Mouse (Mus musculus): ENCODE data around the gene Gm11549. TPM values are rescaled to one million over a fixed set of nuclear protein-coding genes. Genes with fewer than 3 reads are reported as not detected.

The Gm11549 gene
- total RNA-seq, 1 experiment = not detected

DNA sequence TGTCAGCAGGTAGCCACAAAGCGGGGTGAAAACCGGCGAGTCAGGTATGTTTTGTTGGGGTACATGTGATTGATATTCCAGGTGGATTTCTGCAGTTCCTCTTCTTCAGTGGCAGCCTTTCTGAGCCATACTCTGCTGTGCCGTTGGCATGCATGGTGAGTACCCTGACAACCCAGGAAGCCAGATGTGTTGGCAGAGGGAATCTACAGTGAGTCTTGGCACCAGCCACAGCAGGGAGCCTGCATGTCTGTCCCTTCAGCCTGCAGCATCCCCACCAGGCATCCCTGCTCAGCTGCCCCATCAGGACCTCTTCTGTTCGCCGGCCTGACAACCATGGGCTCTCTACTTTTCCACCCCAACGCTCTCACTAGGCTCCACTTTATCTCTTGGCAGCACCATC lies 20.1 kb downstream of the Gm11549 start:
- H3K9me3 ChIP-seq (ENCODE audit: control insufficient read depth, insufficient read depth, low read depth, low read length) = no peaks in the 10 kb centered on the region
- H3K4me3 ChIP-seq (ENCODE audit: insufficient read depth in 1 of 2, low read depth in 1 of 2, low read length in 2 of 2, poor library complexity in 1 of 2, severe bottlenecking in 1 of 2) = no peak overlapping the region
- no peak overlapping the region for H3K9ac ChIP-seq (ENCODE audit: insufficient read depth, low read depth, low read length, poor library complexity, severe bottlenecking)
- DNase-seq (ENCODE audit: low read depth, low spot score) = no peak
- H3K4me1 ChIP-seq (ENCODE audit: control insufficient read depth in 2 of 2, insufficient read depth in 2 of 2, low read length in 2 of 2, poor library complexity in 1 of 2) = no peaks in the 10 kb centered on the region
- TF ChIP-seq ZNF384 (IDR thresholded peaks at IDR 0.05; ENCODE audit: low read depth, low read length) (no peak), ZC3H11A (IDR thresholded peaks at IDR 0.05; ENCODE audit: borderline replicate concordance, low read depth, low read length) (no peak), CHD2 (IDR thresholded peaks at IDR 0.05; ENCODE audit: low read depth, low read length) (no peak), MAFK (IDR thresholded peaks at IDR 0.05; ENCODE audit: insufficient read depth, low read depth, low read length) (no peak), HCFC1 (IDR thresholded peaks at IDR 0.05; ENCODE audit: borderline replicate concordance, insufficient read depth, low read length) (no peak)
- in situ Hi-C loops (cut with MboI; ENCODE audit: low sequenced_read_pairs in 2 of 2, unreplicated experiment in 2 of 2) = no loop called here
- H3K36me3 ChIP-seq (ENCODE audit: control insufficient read depth, insufficient read depth, low read length, poor library complexity, severe bottlenecking) = no peaks in the 10 kb centered on the region
- no peak overlapping the region for H3K27ac ChIP-seq (ENCODE audit: insufficient read depth, low read depth, low read length, poor library complexity, severe bottlenecking)

DNA sequence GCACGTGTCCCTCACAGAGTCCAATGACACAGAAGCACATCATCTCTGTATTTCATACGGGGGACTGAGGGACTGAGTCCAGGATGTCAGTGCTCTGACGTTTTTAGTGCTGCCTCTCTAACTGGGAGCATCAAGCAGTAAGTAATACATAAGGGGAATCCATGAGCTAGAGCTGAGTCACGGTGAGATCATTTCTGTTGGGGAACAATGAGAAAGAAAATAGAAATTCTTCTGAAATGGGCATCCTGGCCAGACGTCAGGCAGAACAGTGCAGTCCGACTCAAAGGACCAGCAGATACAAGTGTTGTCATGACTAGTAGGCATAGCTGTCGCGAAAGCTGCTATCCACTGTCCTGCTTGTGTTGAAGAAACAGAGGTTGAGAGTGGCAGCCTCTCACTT lies 20.6 kb downstream of the Gm11549 start:
- no peak overlapping the region for H3K4me3 ChIP-seq (ENCODE audit: insufficient read depth in 1 of 2, low read depth in 1 of 2, low read length in 2 of 2, poor library complexity in 1 of 2, severe bottlenecking in 1 of 2)
- no peak for DNase-seq (ENCODE audit: low read depth, low spot score)
- no peak overlapping the region for H3K27ac ChIP-seq (ENCODE audit: insufficient read depth, low read depth, low read length, poor library complexity, severe bottlenecking)
- in situ Hi-C loops (cut with MboI; ENCODE audit: low sequenced_read_pairs in 2 of 2, unreplicated experiment in 2 of 2) = no loop called here
- no peaks in the 10 kb centered on the region for H3K9me3 ChIP-seq (ENCODE audit: control insufficient read depth, insufficient read depth, low read depth, low read length)
- TF ChIP-seq HCFC1 (IDR thresholded peaks at IDR 0.05; ENCODE audit: borderline replicate concordance, insufficient read depth, low read length) = no peak
- TF ChIP-seq MAFK (IDR thresholded peaks at IDR 0.05; ENCODE audit: insufficient read depth, low read depth, low read length) = no peak
- TF ChIP-seq ZNF384 (IDR thresholded peaks at IDR 0.05; ENCODE audit: low read depth, low read length) = no peak
- TF ChIP-seq CHD2 (IDR thresholded peaks at IDR 0.05; ENCODE audit: low read depth, low read length) = no peak
- no peak for TF ChIP-seq ZC3H11A (IDR thresholded peaks at IDR 0.05; ENCODE audit: borderline replicate concordance, low read depth, low read length)
- H3K9ac ChIP-seq (ENCODE audit: insufficient read depth, low read depth, low read length, poor library complexity, severe bottlenecking) = no peak overlapping the region
- no peaks in the 10 kb centered on the region for H3K4me1 ChIP-seq (ENCODE audit: control insufficient read depth in 2 of 2, insufficient read depth in 2 of 2, low read length in 2 of 2, poor library complexity in 1 of 2)
- no peaks in the 10 kb centered on the region for H3K36me3 ChIP-seq (ENCODE audit: control insufficient read depth, insufficient read depth, low read length, poor library complexity, severe bottlenecking)

DNA sequence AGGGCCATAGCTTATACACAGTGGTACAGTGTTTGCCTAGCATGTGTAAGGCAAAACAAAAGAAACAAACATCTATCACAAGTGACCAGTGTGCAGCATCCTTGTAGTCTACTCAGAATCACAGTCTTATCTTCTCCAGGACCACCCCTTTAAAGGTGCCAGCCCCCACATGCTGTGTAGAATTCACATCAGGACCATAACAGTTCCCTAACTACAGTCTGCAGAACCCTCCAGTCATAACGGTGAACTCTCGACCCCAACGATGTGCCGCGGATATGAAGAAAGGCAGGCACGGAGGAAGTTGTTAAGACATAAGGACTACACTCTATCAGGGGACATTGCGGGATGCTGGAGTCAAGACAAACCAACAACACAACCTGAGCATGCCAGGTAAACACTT lies 22.2 kb downstream of the Gm11549 start:
- no peak overlapping the region for H3K27ac ChIP-seq (ENCODE audit: insufficient read depth, low read depth, low read length, poor library complexity, severe bottlenecking)
- H3K4me3 ChIP-seq (ENCODE audit: insufficient read depth in 1 of 2, low read depth in 1 of 2, low read length in 2 of 2, poor library complexity in 1 of 2, severe bottlenecking in 1 of 2) = no peak overlapping the region
- no peaks in the 10 kb centered on the region for H3K4me1 ChIP-seq (ENCODE audit: control insufficient read depth in 2 of 2, insufficient read depth in 2 of 2, low read length in 2 of 2, poor library complexity in 1 of 2)
- no peaks in the 10 kb centered on the region for H3K36me3 ChIP-seq (ENCODE audit: control insufficient read depth, insufficient read depth, low read length, poor library complexity, severe bottlenecking)
- no peak for DNase-seq (ENCODE audit: low read depth, low spot score)
- H3K9ac ChIP-seq (ENCODE audit: insufficient read depth, low read depth, low read length, poor library complexity, severe bottlenecking) = no peak overlapping the region
- TF ChIP-seq CHD2 (IDR thresholded peaks at IDR 0.05; ENCODE audit: low read depth, low read length) = no peak
- no peak for TF ChIP-seq MAFK (IDR thresholded peaks at IDR 0.05; ENCODE audit: insufficient read depth, low read depth, low read length)
- no peak for TF ChIP-seq ZNF384 (IDR thresholded peaks at IDR 0.05; ENCODE audit: low read depth, low read length)
- TF ChIP-seq ZC3H11A (IDR thresholded peaks at IDR 0.05; ENCODE audit: borderline replicate concordance, low read depth, low read length) = no peak
- no peak for TF ChIP-seq HCFC1 (IDR thresholded peaks at IDR 0.05; ENCODE audit: borderline replicate concordance, insufficient read depth, low read length)
- in situ Hi-C loops (cut with MboI; ENCODE audit: low sequenced_read_pairs in 2 of 2, unreplicated experiment in 2 of 2) = no loop called here
- no peaks in the 10 kb centered on the region for H3K9me3 ChIP-seq (ENCODE audit: control insufficient read depth, insufficient read depth, low read depth, low read length)

DNA sequence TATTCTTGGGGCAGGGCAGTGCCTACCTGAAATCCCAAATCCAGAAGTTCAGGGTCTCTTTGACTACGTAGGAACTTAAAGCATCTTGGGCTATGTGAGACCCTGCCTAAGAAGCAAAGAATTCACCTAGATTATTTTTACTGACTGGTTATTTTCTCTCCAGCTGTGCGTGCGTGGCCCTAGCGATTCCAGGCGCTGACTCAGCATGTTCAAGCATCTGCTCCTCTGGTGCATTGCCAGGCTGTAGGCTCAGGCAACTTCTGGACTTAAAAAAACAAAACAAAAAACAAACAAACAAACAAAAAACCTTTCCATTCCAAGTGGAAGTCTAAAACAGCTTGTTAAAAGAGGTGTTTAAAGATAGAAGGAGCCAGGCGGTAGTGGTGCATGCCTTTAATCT lies 23.4 kb downstream of the Gm11549 start:
- in situ Hi-C loops (cut with MboI; ENCODE audit: low sequenced_read_pairs in 2 of 2, unreplicated experiment in 2 of 2) = no loop called here
- H3K9ac ChIP-seq (ENCODE audit: insufficient read depth, low read depth, low read length, poor library complexity, severe bottlenecking) = no peak overlapping the region
- no peaks in the 10 kb centered on the region for H3K9me3 ChIP-seq (ENCODE audit: control insufficient read depth, insufficient read depth, low read depth, low read length)
- no peak overlapping the region for H3K27ac ChIP-seq (ENCODE audit: insufficient read depth, low read depth, low read length, poor library complexity, severe bottlenecking)
- H3K36me3 ChIP-seq (ENCODE audit: control insufficient read depth, insufficient read depth, low read length, poor library complexity, severe bottlenecking) = no peaks in the 10 kb centered on the region
- TF ChIP-seq ZNF384 (IDR thresholded peaks at IDR 0.05; ENCODE audit: low read depth, low read length) (no peak), CHD2 (IDR thresholded peaks at IDR 0.05; ENCODE audit: low read depth, low read length) (no peak), MAFK (IDR thresholded peaks at IDR 0.05; ENCODE audit: insufficient read depth, low read depth, low read length) (peak; percentile 80)
- no peaks in the 10 kb centered on the region for H3K4me1 ChIP-seq (ENCODE audit: control insufficient read depth in 2 of 2, insufficient read depth in 2 of 2, low read length in 2 of 2, poor library complexity in 1 of 2)
- H3K4me3 ChIP-seq (ENCODE audit: insufficient read depth in 1 of 2, low read depth in 1 of 2, low read length in 2 of 2, poor library complexity in 1 of 2, severe bottlenecking in 1 of 2) = no peak overlapping the region
- DNase-seq (ENCODE audit: low read depth, low spot score) = no peak

DNA sequence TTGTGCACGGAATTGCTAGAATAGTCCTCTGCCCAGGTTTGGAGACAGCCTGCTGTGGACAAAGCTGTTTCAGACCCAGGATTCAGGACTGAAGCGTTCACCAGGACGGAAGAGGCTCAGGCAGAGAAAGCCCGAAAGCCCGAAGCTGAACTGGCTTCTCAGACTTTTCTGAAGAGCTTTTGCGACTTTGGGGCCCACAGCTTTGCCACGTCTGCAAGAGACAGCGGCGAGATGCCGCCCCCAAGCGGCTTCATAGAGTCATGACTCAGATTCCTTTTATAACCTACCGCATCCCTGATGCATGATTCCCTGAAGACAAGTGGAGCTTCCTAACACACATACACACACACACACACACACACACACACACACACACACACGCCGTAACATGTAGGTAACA lies 24.9 kb downstream of the Gm11549 start:
- TF ChIP-seq ZC3H11A (IDR thresholded peaks at IDR 0.05; ENCODE audit: borderline replicate concordance, low read depth, low read length) = peak; percentile 25; the same call in 1 of the 2 replicates
- no peak for TF ChIP-seq CHD2 (IDR thresholded peaks at IDR 0.05; ENCODE audit: low read depth, low read length)
- TF ChIP-seq ZNF384 (IDR thresholded peaks at IDR 0.05; ENCODE audit: low read depth, low read length) = no peak
- no peak for TF ChIP-seq MAFK (IDR thresholded peaks at IDR 0.05; ENCODE audit: insufficient read depth, low read depth, low read length)
- no peak for TF ChIP-seq HCFC1 (IDR thresholded peaks at IDR 0.05; ENCODE audit: borderline replicate concordance, insufficient read depth, low read length)
- in situ Hi-C loops (cut with MboI; ENCODE audit: low sequenced_read_pairs in 2 of 2, unreplicated experiment in 2 of 2) = no loop called here
- no peak for DNase-seq (ENCODE audit: low read depth, low spot score)
- Histone ChIP-seq H3K36me3 (ENCODE audit: control insufficient read depth, insufficient read depth, low read length, poor library complexity, severe bottlenecking) (no peaks in the 10 kb centered on the region), H3K9me3 (ENCODE audit: control insufficient read depth, insufficient read depth, low read depth, low read length) (no peaks in the 10 kb centered on the region), H3K9ac (ENCODE audit: insufficient read depth, low read depth, low read length, poor library complexity, severe bottlenecking) (no peak overlapping the region), H3K27ac (ENCODE audit: insufficient read depth, low read depth, low read length, poor library complexity, severe bottlenecking) (no peak overlapping the region), H3K4me1 (ENCODE audit: control insufficient read depth in 2 of 2, insufficient read depth in 2 of 2, low read length in 2 of 2, poor library complexity in 1 of 2) (no peaks in the 10 kb centered on the region), H3K4me3 (ENCODE audit: insufficient read depth in 1 of 2, low read depth in 1 of 2, low read length in 2 of 2, poor library complexity in 1 of 2, severe bottlenecking in 1 of 2) (no peak overlapping the region)
